Mouse (Mus musculus) forebrain, embryonic 14.5 days (tissue): ENCODE results near the gene Tmem238. TPM values are rescaled to one million over a fixed set of nuclear protein-coding genes. Genes with fewer than 3 reads are reported as not detected.
A peak's percentile ranks its signal among the peaks of the same experiment; 100 is the strongest.

ENCODE experiments used
- ATAC-seq: fragments of 200-750 bp; cut with Nextera tagmentation; 2 replicates; pipeline ENCODE4 v1.8.0; 2017; ENCODE audit warnings: mild to moderate bottlenecking, moderate library complexity
- DNase-seq: peaks from one replicate; pipeline ENCODE4 v3.0.0-alpha.2; 2015; ENCODE audit warnings: low spot score
- H3K27ac ChIP-seq: fragments of 300-500 bp; sonication (generic); 2 replicates; pipeline ENCODE4 v1.5.1; 2014; ENCODE audit warnings: low read depth, mild to moderate bottlenecking, control low read depth, low read length, moderate library complexity
- H3K27me3 ChIP-seq: fragments of 300-500 bp; sonication (generic); replicated peaks from 2 replicates; pipeline ENCODE4 v1.6.1; 2014; ENCODE audit warnings: low read length, control low read depth, mixed read lengths; ENCODE audit not compliant: control insufficient read depth, insufficient read depth
- H3K36me3 ChIP-seq: fragments of 300-500 bp; sonication (generic); 2 replicates; pipeline ENCODE4 v1.6.1; 2014; ENCODE audit warnings: low read length, control low read depth; ENCODE audit not compliant: control insufficient read depth, insufficient read depth
- H3K4me1 ChIP-seq: fragments of 300-500 bp; sonication (generic); 2 replicates; pipeline ENCODE4 v1.6.1; 2014; ENCODE audit warnings: antibody characterized with exemption, low read length, control low read depth; ENCODE audit not compliant: control insufficient read depth, insufficient read depth
- H3K4me2 ChIP-seq: fragments of 300-500 bp; sonication (generic); 2 replicates; pipeline ENCODE4 v1.6.1; 2014; ENCODE audit warnings: mild to moderate bottlenecking, control low read depth, low read length
- H3K4me3 ChIP-seq: fragments of 300-500 bp; sonication (generic); 2 replicates; pipeline ENCODE4 v1.5.1; 2014; ENCODE audit warnings: low read depth, low read length, control low read depth
- H3K9ac ChIP-seq: fragments of 300-500 bp; sonication (generic); 2 replicates; pipeline ENCODE4 v1.6.1; 2014; ENCODE audit warnings: mild to moderate bottlenecking, low read length, control low read depth, moderate library complexity
- H3K9me3 ChIP-seq: fragments of 300-500 bp; sonication (generic); replicated peaks from 2 replicates; pipeline ENCODE4 v1.6.1; 2016; ENCODE audit warnings: low read length, control low read depth, mixed read lengths; ENCODE audit not compliant: control insufficient read depth
- WGBS: fragments of 180-500 bp; shearing (Covaris S2); extraction: QIAGEN DNeasy Blood & Tissue Kit; methylation state at CpG from one replicate; pipeline ENCODE4 v1.1.7; 2014; 5-methylcytosine and 5-hydroxymethylcytosine counted together
- polyA plus RNA-seq: library from polyadenylated mRNA; unstranded; fragments of >200 nt; fragmentation: Nextera tagmentation; extraction: Ambion mirVana; gene quantifications from 2 replicates; pipeline ENCODE4 v1.2.1, GENCODE M21; 2014

Tmem238 gene
- polyA plus RNA-seq, 1 experiment from 2014 or later, result 1.5 TPM

DNA sequence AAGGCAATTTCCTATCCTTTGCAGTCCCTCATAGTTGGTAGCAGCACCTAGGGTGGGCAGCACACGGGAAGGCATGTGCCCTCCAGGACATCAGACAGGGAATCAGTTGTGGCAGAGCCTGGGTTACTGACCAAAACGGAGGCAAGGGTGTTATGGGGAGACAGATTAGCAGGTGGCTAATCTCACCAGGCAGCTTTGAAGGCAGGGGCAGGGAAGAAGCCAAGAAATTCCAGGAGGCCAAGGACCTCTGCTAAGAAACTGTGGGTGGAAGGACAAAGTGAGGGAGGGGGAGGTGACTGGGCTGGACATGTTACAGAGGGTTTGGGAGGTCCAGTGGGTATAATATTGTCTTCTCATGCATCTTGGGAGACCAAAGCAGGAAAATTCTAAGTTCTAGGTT, 46.1 kb downstream of the Tmem238 start:
- no peak for DNase-seq
- no peak for ATAC-seq
- H3K36me3 ChIP-seq, result peaks cover 28% of the 10 kb centered on the region
- 71% methylated on average over 2 of the region's 2 CpGs for WGBS
- no peak overlapping the region for H3K4me2 ChIP-seq
- no peaks in the 10 kb centered on the region for H3K9me3 ChIP-seq
- peaks cover 21% of the 10 kb centered on the region for H3K4me1 ChIP-seq
- H3K9ac ChIP-seq, result no peak overlapping the region
- H3K27me3 ChIP-seq, result no peaks in the 10 kb centered on the region
- no peak overlapping the region for H3K4me3 ChIP-seq
- no peak overlapping the region for H3K27ac ChIP-seq

GRCm38 (mm10) chr7:4742482-4742819, 47.0 kb downstream of the Tmem238 start:
- no peak overlapping the region for H3K4me2 ChIP-seq
- no peaks in the 10 kb centered on the region for H3K9me3 ChIP-seq
- peaks cover 21% of the 10 kb centered on the region for H3K4me1 ChIP-seq

DNA sequence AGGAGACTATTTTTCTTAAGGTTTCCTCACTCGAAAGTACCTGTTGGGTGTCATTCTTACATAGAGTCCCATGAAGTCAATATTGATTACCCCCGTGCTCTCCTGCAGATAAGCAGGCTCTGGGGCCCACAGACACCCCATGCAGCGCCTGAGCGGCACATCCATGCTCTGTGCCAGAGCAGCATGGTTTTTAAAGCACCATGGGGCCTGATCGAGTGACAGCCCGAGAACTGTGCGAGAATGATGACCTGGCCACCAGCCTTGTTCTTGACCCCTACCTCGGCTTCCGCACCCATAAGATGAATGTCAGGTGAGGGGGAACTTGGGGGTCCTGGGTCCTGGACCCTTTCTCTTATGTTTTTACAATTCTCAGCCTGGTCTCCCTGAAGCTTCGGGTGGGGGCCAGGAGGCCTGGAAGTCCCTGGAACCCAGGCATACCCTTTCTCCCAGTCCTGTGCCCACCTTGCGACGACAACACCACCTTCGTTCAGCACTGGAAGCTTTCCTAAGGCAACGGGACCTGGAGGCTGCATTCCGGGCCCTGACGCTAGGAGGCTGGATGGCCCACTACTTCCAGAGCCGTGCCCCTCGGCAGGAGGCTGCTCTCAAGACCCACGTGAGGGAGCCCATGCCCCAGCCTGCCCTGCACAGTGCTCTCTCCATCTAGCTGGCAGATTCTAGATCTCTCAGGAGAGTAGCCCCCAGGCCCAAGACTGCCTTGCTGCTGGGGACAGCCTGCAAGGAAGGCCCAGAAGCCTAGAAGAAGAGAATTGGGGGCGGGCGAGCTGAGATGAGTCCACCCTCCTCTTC, 47.6 kb downstream of the Tmem238 start:
- no peak for ATAC-seq
- DNase-seq, result no peak
- Histone ChIP-seq H3K9me3 (no peaks in the 10 kb centered on the region), H3K27me3 (no peaks in the 10 kb centered on the region), H3K9ac (no peak overlapping the region), H3K27ac (no peak overlapping the region), H3K4me1 (peaks cover 21% of the 10 kb centered on the region), H3K4me3 (peak overlapping the region; percentile 67), H3K4me2 (peak overlapping the region; percentile 68), H3K36me3 (peaks cover 24% of the 10 kb centered on the region)
- WGBS, result 80% methylated on average over 21 of the region's 21 CpGs

More at GRCm38 (mm10) chr7:4742482-4742819, 47.0 kb downstream of the Tmem238 start:
- no peak overlapping the region for H3K4me3 ChIP-seq
- 84% methylated on average over 6 of the region's 6 CpGs for WGBS
- H3K9ac ChIP-seq, result no peak overlapping the region
- no peak for DNase-seq
- no peak for ATAC-seq
- H3K36me3 ChIP-seq, result peaks cover 28% of the 10 kb centered on the region
- no peaks in the 10 kb centered on the region for H3K27me3 ChIP-seq
- no peak overlapping the region for H3K27ac ChIP-seq

GRCm38 (mm10) chr7:4741151-4741550, 48.3 kb downstream of the Tmem238 start:
- H3K36me3 ChIP-seq, result peaks cover 17% of the 10 kb centered on the region
- no peak for ATAC-seq
- WGBS, result 3% methylated on average over 4 of the region's 4 CpGs
- H3K4me3 ChIP-seq, result peak overlapping the region; percentile 67
- peak overlapping the region; percentile 68 for H3K4me2 ChIP-seq
- H3K27ac ChIP-seq, result peak overlapping the region; percentile 91
- H3K9me3 ChIP-seq, result no peaks in the 10 kb centered on the region
- H3K27me3 ChIP-seq, result no peaks in the 10 kb centered on the region
- H3K9ac ChIP-seq, result peak overlapping the region; percentile 90
- peaks cover 21% of the 10 kb centered on the region for H3K4me1 ChIP-seq
- peak; percentile 42 for DNase-seq

DNA sequence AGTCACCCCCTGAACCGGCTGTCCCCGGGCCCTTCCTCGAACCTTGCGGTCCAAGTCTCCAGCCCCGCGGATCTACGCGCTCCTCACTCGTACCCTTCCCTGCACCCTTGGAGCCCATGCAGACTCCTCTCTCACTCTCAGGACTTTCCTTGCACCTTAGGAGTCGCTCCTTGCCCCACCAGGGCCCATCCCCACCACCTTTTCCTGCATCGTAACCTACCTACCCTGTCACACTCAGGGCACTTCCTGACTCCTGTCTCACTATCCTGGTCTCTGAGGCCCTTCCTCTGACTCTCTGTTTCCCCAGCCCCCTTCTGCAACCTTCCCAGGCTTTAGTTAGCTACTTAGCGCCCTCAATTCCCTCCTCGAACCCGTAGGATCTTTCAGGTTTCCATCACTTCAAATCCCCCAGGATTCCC, 49.1 kb downstream of the Tmem238 start:
- DNase-seq (no peak), ATAC-seq (peak; percentile 35; the same call in 1 of the 2 replicates)
- under 1% methylated on average over 12 of the region's 14 CpGs for WGBS
- Histone ChIP-seq H3K9me3 (no peaks in the 10 kb centered on the region), H3K27me3 (no peaks in the 10 kb centered on the region), H3K4me3 (peak overlapping the region; percentile 67), H3K4me2 (peak overlapping the region; percentile 68), H3K4me1 (peaks cover 21% of the 10 kb centered on the region), H3K27ac (peak overlapping the region; percentile 91), H3K36me3 (peaks cover 8% of the 10 kb centered on the region), H3K9ac (peak overlapping the region; percentile 90)

GRCm38 (mm10) chr7:4739544-4740275, 49.7 kb downstream of the Tmem238 start, which contains the start of gene Kmt5c:
TSS of gene Kmt5c (plus strand) at chr7:4740115.
- Histone ChIP-seq H3K27me3 (no peaks in the 10 kb centered on the region), H3K36me3 (0 out of 2 replicates have a peak, but pooled peaks cover 4% of the 10 kb centered on the region), H3K4me2 (peak within 1 kb of the TSS; percentile 68), H3K9me3 (no peaks in the 10 kb centered on the region), H3K27ac (peak within 1 kb of the TSS; percentile 91), H3K9ac (peak within 1 kb of the TSS; percentile 90), H3K4me1 (peaks cover 21% of the 10 kb centered on the region), H3K4me3 (peak within 1 kb of the TSS; percentile 67)
- under 1% methylated on average over 39 of the region's 44 CpGs for WGBS
- ATAC-seq (peak; percentile 96), DNase-seq (peak; percentile 100)

- H3K36me3 ChIP-seq, result no peaks in the 10 kb centered on the region
- H3K9me3 ChIP-seq, result no peaks in the 10 kb centered on the region
- peak overlapping the region; percentile 71 for H3K27ac ChIP-seq
- ATAC-seq, result no peak
- H3K27me3 ChIP-seq, result no peaks in the 10 kb centered on the region
- no peak for DNase-seq
- H3K9ac ChIP-seq, result peak overlapping the region; percentile 17; the same call in 1 of the 2 replicates
- WGBS, result 33% methylated on average over 10 of the region's 10 CpGs
- H3K4me3 ChIP-seq, result peak overlapping the region; percentile 27
- H3K4me2 ChIP-seq, result peak overlapping the region; percentile 56
- H3K4me1 ChIP-seq, result peaks cover 21% of the 10 kb centered on the region
These were observed 50.4 kb downstream of the Tmem238 start for GRCm38 (mm10) chr7:4739041-4739543.
